Mouse (Mus musculus): Measurements from ENCODE around the gene Fitm1. TPM values are rescaled to one million over a fixed set of nuclear protein-coding genes. Genes with fewer than 3 reads are reported as not detected.
A peak's percentile ranks its signal among the peaks of the same experiment; 100 is the strongest.

Gene Fitm1
- polyA plus RNA-seq, 1 experiment from 2014 or later = 0.58 TPM

DNA sequence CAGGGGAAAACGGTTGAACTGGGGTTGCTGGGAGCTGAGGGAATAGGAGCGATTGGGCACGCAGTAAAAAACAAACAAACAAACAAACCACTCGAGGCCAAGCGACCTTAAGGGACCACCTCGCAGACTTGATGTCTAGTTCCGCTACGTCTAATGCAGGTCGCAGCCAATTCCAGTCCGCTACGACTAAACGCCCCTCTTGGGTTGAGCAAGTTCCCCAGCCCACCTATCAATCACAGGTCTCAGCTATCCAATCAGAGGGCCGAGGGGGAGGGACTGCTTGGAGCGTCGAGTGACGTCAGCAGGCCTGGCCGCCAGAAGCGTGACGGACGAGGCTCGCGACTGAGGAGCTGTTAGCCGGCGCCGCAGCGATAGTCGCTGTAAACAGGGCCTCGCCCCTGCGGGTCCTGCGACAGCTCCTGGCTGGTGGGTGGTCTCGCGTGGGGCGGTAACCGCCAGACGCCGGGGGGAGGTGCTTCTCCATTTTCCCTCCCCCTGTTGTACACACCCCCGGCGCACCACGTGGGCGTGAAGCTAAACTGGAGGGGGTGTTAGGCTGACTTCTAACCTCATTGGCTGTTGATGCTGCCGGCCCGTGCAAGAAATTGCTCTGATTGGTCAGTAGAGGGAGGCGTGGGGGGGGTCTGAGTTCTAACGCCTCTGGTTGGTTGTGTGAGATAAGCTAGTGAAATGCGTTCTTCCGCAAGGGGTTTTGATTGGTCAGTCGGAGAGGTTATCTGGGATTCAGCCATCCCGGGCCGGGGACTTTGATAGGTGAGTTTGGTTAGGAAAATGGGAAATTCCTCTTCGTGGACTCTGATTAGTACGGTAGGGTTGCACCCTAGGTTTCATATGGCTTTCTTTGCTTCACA is 15.0 kb upstream of the Fitm1 start, which contains the start of gene A730061H03Rik:
TSS of gene A730061H03Rik (minus strand) at position 205 of the 872 bp plus-strand sequence.
- H3K36me3 ChIP-seq (ENCODE audit: control insufficient read depth, insufficient read depth, low read length) = peaks cover 17% of the 10 kb centered on the region
- H3K4me2 ChIP-seq (ENCODE audit: low read depth, low read length) = peak within 1 kb of the TSS; percentile 68
- ATAC-seq (ENCODE audit: low read depth) = peak; percentile 96
- H3K4me3 ChIP-seq (ENCODE audit: low read depth, low read length) = peak within 1 kb of the TSS; percentile 64
- H3K9me3 ChIP-seq (ENCODE audit: control insufficient read depth, low read length) = no peaks in the 10 kb centered on the region
- peak within 1 kb of the TSS; percentile 99 for H3K27ac ChIP-seq (ENCODE audit: low read depth, low read length)
- peaks cover 16% of the 10 kb centered on the region for H3K4me1 ChIP-seq (ENCODE audit: control insufficient read depth, insufficient read depth, low read length)
- WGBS = under 1% methylated on average over 51 of the region's 51 CpGs
- peak within 1 kb of the TSS; percentile 67 for H3K9ac ChIP-seq (replicated peaks; ENCODE audit: low read depth, low read length)
- no peaks in the 10 kb centered on the region for H3K27me3 ChIP-seq (ENCODE audit: control insufficient read depth, insufficient read depth, low read length)

GRCm38 (mm10) chr14:55561860-55562259 is 13.6 kb upstream of the Fitm1 start:
- Histone ChIP-seq H3K4me1 (ENCODE audit: control insufficient read depth, insufficient read depth, low read length) (peaks cover 16% of the 10 kb centered on the region), H3K9ac (replicated peaks; ENCODE audit: low read depth, low read length) (no peak overlapping the region), H3K4me2 (ENCODE audit: low read depth, low read length) (no peak overlapping the region), H3K4me3 (ENCODE audit: low read depth, low read length) (peak overlapping the region; percentile 64; the same call in 1 of the 2 replicates), H3K27ac (ENCODE audit: low read depth, low read length) (no peak overlapping the region), H3K36me3 (ENCODE audit: control insufficient read depth, insufficient read depth, low read length) (peaks cover 29% of the 10 kb centered on the region), H3K27me3 (ENCODE audit: control insufficient read depth, insufficient read depth, low read length) (no peaks in the 10 kb centered on the region), H3K9me3 (ENCODE audit: control insufficient read depth, low read length) (no peaks in the 10 kb centered on the region)
- no peak for ATAC-seq (ENCODE audit: low read depth)
- 88% methylated on average over 10 of the region's 10 CpGs for WGBS

GRCm38 (mm10) chr14:55563249-55563648 is 12.2 kb upstream of the Fitm1 start:
- no peak for ATAC-seq (ENCODE audit: low read depth)
- Histone ChIP-seq H3K4me1 (ENCODE audit: control insufficient read depth, insufficient read depth, low read length) (peaks cover 16% of the 10 kb centered on the region), H3K9ac (replicated peaks; ENCODE audit: low read depth, low read length) (no peak overlapping the region), H3K36me3 (ENCODE audit: control insufficient read depth, insufficient read depth, low read length) (peaks cover 39% of the 10 kb centered on the region), H3K9me3 (ENCODE audit: control insufficient read depth, low read length) (no peaks in the 10 kb centered on the region), H3K4me3 (ENCODE audit: low read depth, low read length) (no peak overlapping the region), H3K4me2 (ENCODE audit: low read depth, low read length) (no peak overlapping the region), H3K27ac (ENCODE audit: low read depth, low read length) (no peak overlapping the region), H3K27me3 (ENCODE audit: control insufficient read depth, insufficient read depth, low read length) (no peaks in the 10 kb centered on the region)
- WGBS = 88% methylated on average over 11 of the region's 11 CpGs

- H3K9me3 ChIP-seq (ENCODE audit: control insufficient read depth, low read length) = no peaks in the 10 kb centered on the region
- no peaks in the 10 kb centered on the region for H3K27me3 ChIP-seq (ENCODE audit: control insufficient read depth, insufficient read depth, low read length)
- H3K36me3 ChIP-seq (ENCODE audit: control insufficient read depth, insufficient read depth, low read length) = peaks cover 49% of the 10 kb centered on the region
- WGBS = 87% methylated on average over 3 of the region's 3 CpGs
- no peak overlapping the region for H3K4me3 ChIP-seq (ENCODE audit: low read depth, low read length)
- H3K9ac ChIP-seq (replicated peaks; ENCODE audit: low read depth, low read length) = no peak overlapping the region
- no peak for ATAC-seq (ENCODE audit: low read depth)
- no peak overlapping the region for H3K27ac ChIP-seq (ENCODE audit: low read depth, low read length)
- peaks cover 12% of the 10 kb centered on the region for H3K4me1 ChIP-seq (ENCODE audit: control insufficient read depth, insufficient read depth, low read length)
- no peak overlapping the region for H3K4me2 ChIP-seq (ENCODE audit: low read depth, low read length)
Observed at GRCm38 (mm10) chr14:55565748-55566147, 9.7 kb upstream of the Fitm1 start.

DNA sequence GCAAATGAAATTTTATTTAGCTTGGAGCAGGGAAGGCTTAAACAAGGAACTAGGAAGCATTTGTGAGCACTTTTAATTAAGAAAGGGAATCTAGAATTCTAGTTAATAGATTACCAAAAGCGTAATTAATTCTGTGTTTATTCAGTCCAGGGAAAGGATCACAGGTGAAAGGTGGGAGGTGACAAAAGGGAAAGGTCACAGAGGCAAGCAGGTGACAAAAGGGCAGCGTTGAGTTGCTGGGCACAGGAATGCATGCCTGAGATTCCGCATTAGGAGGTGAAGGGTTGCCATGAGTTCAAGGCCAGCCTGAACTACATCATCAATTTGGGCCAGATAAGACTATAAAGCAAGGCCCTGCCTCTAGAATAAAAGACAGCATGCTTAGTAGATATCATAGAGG is 7.9 kb upstream of the Fitm1 start:
- 93% methylated on average over 3 of the region's 3 CpGs for WGBS
- Histone ChIP-seq H3K36me3 (ENCODE audit: control insufficient read depth, insufficient read depth, low read length) (peaks cover 49% of the 10 kb centered on the region), H3K27me3 (ENCODE audit: control insufficient read depth, insufficient read depth, low read length) (no peaks in the 10 kb centered on the region), H3K9ac (replicated peaks; ENCODE audit: low read depth, low read length) (no peak overlapping the region), H3K9me3 (ENCODE audit: control insufficient read depth, low read length) (no peaks in the 10 kb centered on the region), H3K27ac (ENCODE audit: low read depth, low read length) (no peak overlapping the region), H3K4me1 (ENCODE audit: control insufficient read depth, insufficient read depth, low read length) (no peaks in the 10 kb centered on the region), H3K4me3 (ENCODE audit: low read depth, low read length) (no peak overlapping the region), H3K4me2 (ENCODE audit: low read depth, low read length) (no peak overlapping the region)
- no peak for ATAC-seq (ENCODE audit: low read depth)

GRCm38 (mm10) chr14:55570588-55570987 is 4.8 kb upstream of the Fitm1 start:
- ATAC-seq (ENCODE audit: low read depth) = no peak
- Histone ChIP-seq H3K4me2 (ENCODE audit: low read depth, low read length) (no peak overlapping the region), H3K36me3 (ENCODE audit: control insufficient read depth, insufficient read depth, low read length) (peaks cover 31% of the 10 kb centered on the region)

GRCm38 (mm10) chr14:55571760-55572159 is 3.7 kb upstream of the Fitm1 start:
- Histone ChIP-seq H3K27me3 (ENCODE audit: control insufficient read depth, insufficient read depth, low read length) (no peaks in the 10 kb centered on the region), H3K9me3 (ENCODE audit: control insufficient read depth, low read length) (no peaks in the 10 kb centered on the region), H3K36me3 (ENCODE audit: control insufficient read depth, insufficient read depth, low read length) (peaks cover 22% of the 10 kb centered on the region), H3K4me2 (ENCODE audit: low read depth, low read length) (no peak overlapping the region), H3K4me3 (ENCODE audit: low read depth, low read length) (no peak overlapping the region), H3K9ac (replicated peaks; ENCODE audit: low read depth, low read length) (no peak overlapping the region), H3K4me1 (ENCODE audit: control insufficient read depth, insufficient read depth, low read length) (no peaks in the 10 kb centered on the region), H3K27ac (ENCODE audit: low read depth, low read length) (no peak overlapping the region)
- no peak for ATAC-seq (ENCODE audit: low read depth)

More at GRCm38 (mm10) chr14:55570588-55570987, 4.8 kb upstream of the Fitm1 start:
- Histone ChIP-seq H3K27me3 (ENCODE audit: control insufficient read depth, insufficient read depth, low read length) (no peaks in the 10 kb centered on the region), H3K9ac (replicated peaks; ENCODE audit: low read depth, low read length) (no peak overlapping the region), H3K4me1 (ENCODE audit: control insufficient read depth, insufficient read depth, low read length) (no peaks in the 10 kb centered on the region), H3K9me3 (ENCODE audit: control insufficient read depth, low read length) (no peaks in the 10 kb centered on the region), H3K4me3 (ENCODE audit: low read depth, low read length) (no peak overlapping the region), H3K27ac (ENCODE audit: low read depth, low read length) (no peak overlapping the region)
- 98% methylated on average over 2 of the region's 2 CpGs for WGBS

- ATAC-seq (ENCODE audit: low read depth) = no peak
- 83% methylated on average over 13 of the region's 13 CpGs for WGBS
Observed at GRCm38 (mm10) chr14:55575711-55576110, 294 bp downstream of the Fitm1 start.

DNA sequence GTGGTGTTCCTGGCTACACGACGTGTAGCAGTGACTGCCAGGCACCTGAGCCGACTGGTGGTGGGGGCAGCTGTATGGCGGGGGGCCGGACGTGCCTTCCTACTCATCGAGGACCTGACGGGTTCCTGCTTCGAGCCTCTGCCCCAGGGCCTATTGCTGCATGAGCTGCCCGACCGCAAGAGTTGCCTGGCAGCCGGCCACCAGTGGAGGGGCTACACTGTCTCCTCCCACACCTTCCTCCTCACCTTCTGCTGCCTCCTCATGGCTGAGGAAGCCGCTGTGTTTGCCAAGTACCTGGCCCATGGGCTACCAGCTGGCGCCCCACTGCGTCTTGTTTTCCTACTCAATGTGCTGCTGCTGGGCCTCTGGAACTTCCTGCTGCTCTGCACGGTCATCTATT is 959 bp downstream of the Fitm1 start:
- WGBS = 84% methylated on average over 16 of the region's 16 CpGs
- no peak overlapping the region for H3K4me2 ChIP-seq (ENCODE audit: low read depth, low read length)
- H3K36me3 ChIP-seq (ENCODE audit: control insufficient read depth, insufficient read depth, low read length) = peaks cover 7% of the 10 kb centered on the region; the same call in 1 of the 2 replicates

More at GRCm38 (mm10) chr14:55575711-55576110, 294 bp downstream of the Fitm1 start:
- H3K36me3 ChIP-seq (ENCODE audit: control insufficient read depth, insufficient read depth, low read length) = 0 out of 2 replicates have a peak, but pooled peaks cover 3% of the 10 kb centered on the region
- H3K27me3 ChIP-seq (ENCODE audit: control insufficient read depth, insufficient read depth, low read length) = no peaks in the 10 kb centered on the region
- H3K9ac ChIP-seq (replicated peaks; ENCODE audit: low read depth, low read length) = no peak overlapping the region
- peaks cover 3% of the 10 kb centered on the region; the same call in 1 of the 2 replicates for H3K4me1 ChIP-seq (ENCODE audit: control insufficient read depth, insufficient read depth, low read length)
- no peak overlapping the region for H3K27ac ChIP-seq (ENCODE audit: low read depth, low read length)
- H3K4me3 ChIP-seq (ENCODE audit: low read depth, low read length) = no peak overlapping the region
- no peak overlapping the region for H3K4me2 ChIP-seq (ENCODE audit: low read depth, low read length)
- no peaks in the 10 kb centered on the region for H3K9me3 ChIP-seq (ENCODE audit: control insufficient read depth, low read length)

More for the DNA sequence above, 959 bp downstream of the Fitm1 start:
- H3K9me3 ChIP-seq (ENCODE audit: control insufficient read depth, low read length) = no peaks in the 10 kb centered on the region
- peaks cover 3% of the 10 kb centered on the region; the same call in 1 of the 2 replicates for H3K4me1 ChIP-seq (ENCODE audit: control insufficient read depth, insufficient read depth, low read length)
- no peak overlapping the region for H3K27ac ChIP-seq (ENCODE audit: low read depth, low read length)
- no peak for ATAC-seq (ENCODE audit: low read depth)
- H3K27me3 ChIP-seq (ENCODE audit: control insufficient read depth, insufficient read depth, low read length) = no peaks in the 10 kb centered on the region
- H3K9ac ChIP-seq (replicated peaks; ENCODE audit: low read depth, low read length) = no peak overlapping the region
- no peak overlapping the region for H3K4me3 ChIP-seq (ENCODE audit: low read depth, low read length)

Measured in neural tube, embryonic 14.5 days (tissue).